Mouse (Mus musculus): ENCODE results near the gene Ubr7.

DNA sequence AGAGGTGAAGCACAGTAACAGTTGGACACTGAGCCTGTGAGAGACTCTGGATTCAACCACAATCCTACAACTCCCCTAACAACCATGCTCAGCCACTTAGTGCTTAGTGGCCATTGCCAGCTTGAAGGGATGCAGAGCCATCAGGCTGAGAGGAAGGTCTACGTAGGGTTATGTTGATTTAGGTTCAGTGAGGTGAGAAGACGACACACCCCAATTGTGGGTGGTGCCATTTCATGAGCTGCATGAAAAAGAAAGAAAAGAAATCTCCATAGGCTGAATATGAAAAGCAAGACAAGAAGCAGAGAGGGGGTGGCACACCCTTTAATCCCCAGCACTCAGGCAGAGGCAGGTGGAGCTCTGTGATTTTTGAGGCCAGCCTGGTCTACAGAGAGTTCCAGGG, 43.7 kb upstream of the Ubr7 start:
- TF ChIP-seq POLR2A (IDR thresholded peaks at IDR 0.05; ENCODE audit: borderline replicate concordance, extremely low read depth, low read depth, low read length) (no peak), CTCF (IDR thresholded peaks at IDR 0.05; ENCODE audit: insufficient read depth, low read length) (no peak)
